Mouse (Mus musculus): ENCODE data around the gene Pnliprp2. TPM values are rescaled to one million over a fixed set of nuclear protein-coding genes. Genes with fewer than 3 reads are reported as not detected.
A peak's percentile ranks its signal among the peaks of the same experiment; 100 is the strongest.

Pnliprp2 gene
- polyA plus RNA-seq, 1 experiment from 2014 or later = 5.2 TPM

DNA sequence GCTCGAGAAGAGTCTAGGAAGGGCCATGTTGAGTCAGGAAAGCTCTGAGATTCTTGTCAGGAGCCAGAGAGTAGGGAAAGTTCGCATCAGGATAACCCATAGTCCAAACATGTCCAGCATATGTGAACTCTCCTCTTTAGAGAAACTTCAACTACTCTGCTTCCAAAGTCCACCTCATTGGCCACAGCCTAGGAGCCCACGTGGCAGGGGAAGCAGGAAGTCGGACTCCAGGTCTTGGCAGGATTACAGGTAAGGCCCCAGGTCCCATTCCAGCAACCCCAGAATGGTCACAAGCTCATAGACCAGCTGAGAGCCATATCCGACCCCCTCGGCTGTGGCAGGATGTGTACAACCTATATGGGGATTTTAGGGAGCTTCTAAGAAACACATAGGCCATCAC lies 26.3 kb upstream of the Pnliprp2 start:
- ATAC-seq = no peak

DNA sequence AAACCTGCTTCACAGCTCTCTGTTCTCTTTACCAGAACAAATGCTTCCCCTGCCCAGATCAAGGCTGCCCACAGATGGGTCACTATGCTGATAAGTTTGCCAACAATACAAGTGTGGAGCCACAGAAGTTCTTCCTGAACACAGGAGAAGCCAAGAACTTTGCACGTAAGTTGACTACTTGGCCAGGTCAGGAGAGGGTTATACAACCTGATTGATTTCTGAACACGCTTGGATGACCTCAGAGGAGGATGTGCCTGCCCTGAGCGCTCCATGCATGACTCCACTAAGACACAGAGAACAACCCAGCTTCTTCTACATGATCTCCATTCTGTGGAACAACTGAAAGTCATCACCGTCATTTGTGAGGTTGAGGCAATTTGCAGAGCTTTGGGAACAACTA lies 21.4 kb upstream of the Pnliprp2 start:
- H3K27me3 ChIP-seq (replicated peaks; ENCODE audit: control insufficient read depth, insufficient read depth, low read length) = no peaks in the 10 kb centered on the region
- ATAC-seq = no peak
- H3K4me2 ChIP-seq (replicated peaks; ENCODE audit: low read depth) = no peak overlapping the region
- peaks cover 4% of the 10 kb centered on the region for H3K4me1 ChIP-seq (replicated peaks; ENCODE audit: control insufficient read depth, insufficient read depth, low read length)
- WGBS = 77% methylated on average over 4 of the region's 4 CpGs
- H3K9me3 ChIP-seq (ENCODE audit: control insufficient read depth) = no peaks in the 10 kb centered on the region
- no peak overlapping the region for H3K9ac ChIP-seq (ENCODE audit: low read depth, low read length)
- no peak overlapping the region for H3K27ac ChIP-seq (ENCODE audit: low read depth, low read length)
- no peak for TF ChIP-seq CTCF (IDR thresholded peaks at IDR 0.05; ENCODE audit: low read depth)
- H3K36me3 ChIP-seq (ENCODE audit: control insufficient read depth, insufficient read depth) = no peaks in the 10 kb centered on the region
- no peak overlapping the region for H3K4me3 ChIP-seq (ENCODE audit: low read depth, low read length)

More for the DNA sequence above, 26.3 kb upstream of the Pnliprp2 start:
- no peaks in the 10 kb centered on the region for H3K36me3 ChIP-seq (ENCODE audit: control insufficient read depth, insufficient read depth)
- TF ChIP-seq CTCF (IDR thresholded peaks at IDR 0.05; ENCODE audit: low read depth) = no peak
- H3K4me3 ChIP-seq (ENCODE audit: low read depth, low read length) = no peak overlapping the region
- peaks cover 6% of the 10 kb centered on the region for H3K4me1 ChIP-seq (replicated peaks; ENCODE audit: control insufficient read depth, insufficient read depth, low read length)
- no peaks in the 10 kb centered on the region for H3K27me3 ChIP-seq (replicated peaks; ENCODE audit: control insufficient read depth, insufficient read depth, low read length)
- 65% methylated on average over 6 of the region's 6 CpGs for WGBS
- no peak overlapping the region for H3K27ac ChIP-seq (ENCODE audit: low read depth, low read length)
- no peak overlapping the region for H3K4me2 ChIP-seq (replicated peaks; ENCODE audit: low read depth)
- H3K9me3 ChIP-seq (ENCODE audit: control insufficient read depth) = no peaks in the 10 kb centered on the region
- no peak overlapping the region for H3K9ac ChIP-seq (ENCODE audit: low read depth, low read length)

DNA sequence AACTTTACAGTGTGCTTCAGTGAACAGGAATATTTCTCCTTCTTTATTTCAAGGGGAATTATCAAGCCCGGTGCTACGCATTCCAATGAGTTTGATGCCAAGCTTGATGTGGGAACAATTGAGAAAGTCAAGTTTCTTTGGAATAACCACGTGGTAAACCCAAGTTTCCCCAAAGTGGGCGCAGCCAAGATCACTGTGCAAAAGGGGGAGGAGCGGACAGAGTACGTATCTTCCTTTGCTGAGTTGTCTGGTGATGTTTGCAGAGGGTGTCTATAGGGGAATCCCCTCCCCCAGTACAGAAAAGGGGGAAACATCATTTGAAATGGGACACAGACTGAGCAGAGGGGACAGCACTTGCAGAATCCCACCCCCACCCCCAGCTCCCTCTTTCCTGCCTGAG lies 18.5 kb upstream of the Pnliprp2 start:
- WGBS = 81% methylated on average over 6 of the region's 6 CpGs

DNA sequence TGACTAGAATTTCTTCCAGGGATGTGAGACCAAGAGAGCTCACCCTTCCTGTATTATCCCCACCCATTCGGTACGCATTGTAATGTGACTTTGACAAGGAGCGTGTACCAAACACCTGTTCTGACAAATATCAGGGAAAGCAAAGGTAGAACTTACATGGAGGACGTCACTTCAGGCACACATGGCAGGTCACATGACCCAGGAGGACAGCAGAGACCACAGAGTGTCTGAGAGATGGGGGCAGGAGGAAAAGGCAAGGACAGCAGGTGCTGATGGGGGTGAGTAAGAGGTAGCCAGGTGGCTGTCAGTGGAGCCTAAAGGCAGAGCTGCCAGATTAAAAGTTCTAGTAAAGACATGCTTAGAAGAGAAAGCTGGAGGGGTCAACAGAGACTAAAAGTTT lies 16.8 kb upstream of the Pnliprp2 start:
- Histone ChIP-seq H3K4me3 (ENCODE audit: low read depth, low read length) (no peak overlapping the region), H3K4me2 (replicated peaks; ENCODE audit: low read depth) (no peak overlapping the region), H3K36me3 (ENCODE audit: control insufficient read depth, insufficient read depth) (no peaks in the 10 kb centered on the region), H3K9ac (ENCODE audit: low read depth, low read length) (no peak overlapping the region), H3K9me3 (ENCODE audit: control insufficient read depth) (no peaks in the 10 kb centered on the region), H3K27ac (ENCODE audit: low read depth, low read length) (no peak overlapping the region), H3K4me1 (replicated peaks; ENCODE audit: control insufficient read depth, insufficient read depth, low read length) (no peaks in the 10 kb centered on the region), H3K27me3 (replicated peaks; ENCODE audit: control insufficient read depth, insufficient read depth, low read length) (no peaks in the 10 kb centered on the region)
- 82% methylated on average over 4 of the region's 4 CpGs for WGBS
- ATAC-seq = no peak
- no peak for TF ChIP-seq CTCF (IDR thresholded peaks at IDR 0.05; ENCODE audit: low read depth)

More for the DNA sequence above, 18.5 kb upstream of the Pnliprp2 start:
- Histone ChIP-seq H3K27ac (ENCODE audit: low read depth, low read length) (no peak overlapping the region), H3K4me3 (ENCODE audit: low read depth, low read length) (no peak overlapping the region), H3K9ac (ENCODE audit: low read depth, low read length) (no peak overlapping the region), H3K27me3 (replicated peaks; ENCODE audit: control insufficient read depth, insufficient read depth, low read length) (no peaks in the 10 kb centered on the region), H3K36me3 (ENCODE audit: control insufficient read depth, insufficient read depth) (no peaks in the 10 kb centered on the region), H3K4me1 (replicated peaks; ENCODE audit: control insufficient read depth, insufficient read depth, low read length) (no peaks in the 10 kb centered on the region), H3K4me2 (replicated peaks; ENCODE audit: low read depth) (no peak overlapping the region), H3K9me3 (ENCODE audit: control insufficient read depth) (no peaks in the 10 kb centered on the region)
- no peak for ATAC-seq
- no peak for TF ChIP-seq CTCF (IDR thresholded peaks at IDR 0.05; ENCODE audit: low read depth)

DNA sequence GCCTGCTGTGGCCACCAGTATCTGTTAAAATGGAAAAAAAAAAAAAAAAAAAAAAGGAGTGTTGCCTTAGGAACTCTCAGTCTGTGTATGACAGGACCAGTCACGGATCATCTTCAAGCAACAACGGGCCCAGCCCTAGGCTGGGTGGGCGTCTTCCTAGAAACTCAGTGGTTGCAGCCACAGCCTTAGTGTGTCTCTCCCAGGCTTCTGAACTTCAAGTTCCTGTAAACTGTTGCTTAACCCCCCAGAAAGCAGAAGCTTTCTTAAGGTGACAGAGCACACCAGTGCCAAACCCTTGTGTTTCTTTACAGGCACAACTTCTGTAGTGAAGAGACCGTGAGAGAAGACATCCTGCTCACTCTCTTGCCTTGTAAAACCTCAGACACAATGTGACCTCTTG lies 15.8 kb upstream of the Pnliprp2 start:
- H3K4me3 ChIP-seq (ENCODE audit: low read depth, low read length) = no peak overlapping the region
- H3K4me2 ChIP-seq (replicated peaks; ENCODE audit: low read depth) = no peak overlapping the region
- no peak overlapping the region for H3K9ac ChIP-seq (ENCODE audit: low read depth, low read length)
- H3K4me1 ChIP-seq (replicated peaks; ENCODE audit: control insufficient read depth, insufficient read depth, low read length) = no peaks in the 10 kb centered on the region
- no peaks in the 10 kb centered on the region for H3K27me3 ChIP-seq (replicated peaks; ENCODE audit: control insufficient read depth, insufficient read depth, low read length)
- H3K9me3 ChIP-seq (ENCODE audit: control insufficient read depth) = no peaks in the 10 kb centered on the region
- WGBS = 47% methylated on average over 4 of the region's 4 CpGs
- no peaks in the 10 kb centered on the region for H3K36me3 ChIP-seq (ENCODE audit: control insufficient read depth, insufficient read depth)
- TF ChIP-seq CTCF (IDR thresholded peaks at IDR 0.05; ENCODE audit: low read depth) = no peak
- H3K27ac ChIP-seq (ENCODE audit: low read depth, low read length) = no peak overlapping the region
- ATAC-seq = no peak

DNA sequence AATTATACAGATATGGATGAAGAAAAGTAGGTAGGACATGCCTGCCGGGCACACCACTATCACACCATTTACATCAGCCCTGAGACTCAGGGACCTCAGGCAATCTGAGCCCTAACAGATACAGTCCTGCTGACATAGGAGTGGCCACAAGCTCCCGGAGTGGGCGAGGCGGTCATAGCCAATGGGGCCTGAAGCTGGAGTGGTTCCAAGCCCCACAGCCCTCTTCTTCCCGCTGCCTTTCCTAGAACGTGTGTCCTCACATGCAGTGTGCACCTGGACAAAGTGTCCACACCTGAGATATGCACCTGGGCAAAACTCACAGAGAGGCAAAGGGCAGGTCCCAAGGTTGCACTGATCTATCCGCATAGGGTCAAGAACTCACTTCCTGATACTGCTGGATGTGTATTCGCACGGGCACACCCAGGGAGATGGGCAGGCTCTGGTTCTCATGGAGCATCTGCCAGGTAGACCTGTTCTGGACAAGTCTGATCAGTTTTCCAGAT lies 12.0 kb upstream of the Pnliprp2 start:
- no peaks in the 10 kb centered on the region for H3K36me3 ChIP-seq (ENCODE audit: control insufficient read depth, insufficient read depth)

DNA sequence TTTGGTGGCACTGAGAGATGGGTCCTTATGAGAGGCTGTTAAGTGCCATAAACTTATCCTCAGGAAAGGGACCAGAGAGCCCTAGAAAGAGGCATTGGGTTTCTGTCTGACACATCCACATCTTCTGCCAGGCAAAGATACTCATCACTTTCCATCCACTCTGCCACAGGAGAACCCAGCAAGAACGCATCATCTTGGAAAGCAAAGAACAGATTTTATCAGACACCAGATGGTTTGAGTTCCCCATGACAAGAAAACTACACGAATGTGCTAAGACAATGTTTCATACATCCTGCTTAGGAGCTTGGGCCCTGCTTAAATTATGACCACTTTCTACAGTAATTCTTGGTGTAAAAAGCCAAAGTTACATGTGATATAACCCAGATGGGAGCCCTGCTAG lies 8.7 kb upstream of the Pnliprp2 start:
- 79% methylated on average over 2 of the region's 2 CpGs for WGBS
- H3K4me3 ChIP-seq (ENCODE audit: low read depth, low read length) = no peak overlapping the region

More for the DNA sequence above, 12.0 kb upstream of the Pnliprp2 start:
- H3K4me3 ChIP-seq (ENCODE audit: low read depth, low read length) = no peak overlapping the region
- H3K9me3 ChIP-seq (ENCODE audit: control insufficient read depth) = no peaks in the 10 kb centered on the region
- ATAC-seq = peak; percentile 69
- H3K4me2 ChIP-seq (replicated peaks; ENCODE audit: low read depth) = no peak overlapping the region
- TF ChIP-seq CTCF (IDR thresholded peaks at IDR 0.05; ENCODE audit: low read depth) = no peak
- no peak overlapping the region for H3K9ac ChIP-seq (ENCODE audit: low read depth, low read length)
- WGBS = 37% methylated on average over 9 of the region's 9 CpGs
- H3K4me1 ChIP-seq (replicated peaks; ENCODE audit: control insufficient read depth, insufficient read depth, low read length) = no peaks in the 10 kb centered on the region
- no peaks in the 10 kb centered on the region for H3K27me3 ChIP-seq (replicated peaks; ENCODE audit: control insufficient read depth, insufficient read depth, low read length)
- no peak overlapping the region for H3K27ac ChIP-seq (ENCODE audit: low read depth, low read length)

More for the DNA sequence above, 8.7 kb upstream of the Pnliprp2 start:
- Histone ChIP-seq H3K36me3 (ENCODE audit: control insufficient read depth, insufficient read depth) (no peaks in the 10 kb centered on the region), H3K9me3 (ENCODE audit: control insufficient read depth) (peaks cover 3% of the 10 kb centered on the region; the same call in 1 of the 2 replicates), H3K27me3 (replicated peaks; ENCODE audit: control insufficient read depth, insufficient read depth, low read length) (no peaks in the 10 kb centered on the region), H3K4me2 (replicated peaks; ENCODE audit: low read depth) (no peak overlapping the region), H3K4me1 (replicated peaks; ENCODE audit: control insufficient read depth, insufficient read depth, low read length) (no peaks in the 10 kb centered on the region), H3K9ac (ENCODE audit: low read depth, low read length) (no peak overlapping the region), H3K27ac (ENCODE audit: low read depth, low read length) (no peak overlapping the region)
- no peak for ATAC-seq
- TF ChIP-seq CTCF (IDR thresholded peaks at IDR 0.05; ENCODE audit: low read depth) = no peak

All from intestine, postnatal 0 days (tissue).